Mouse (Mus musculus) adrenal gland, postnatal 36 days (tissue): ENCODE results near the gene Mei1. TPM values are rescaled to one million over a fixed set of nuclear protein-coding genes. Genes with fewer than 3 reads are reported as not detected.

ENCODE experiments used
- DNase-seq, 2 experiments: peaks; one replicate each; pipeline ENCODE4 v3.0.0; 2021; ENCODE audit warnings: mixed read lengths in 1 of 2
- total RNA-seq, 2 experiments: library from RNA; stranded (reverse); gene quantifications; 2 replicates each; pipeline ENCODE4 v1.2.3; 2021

Gene Mei1
- total RNA-seq, 2 experiments from 2014 or later, result 0.76 to 3.7 TPM

- DNase-seq, result peak in 1 of 2 experiments; percentile 42
Observed at GRCm38 (mm10) chr15:82175091-82175490, 105.3 kb downstream of the Mei1 start.

Other genes starting within 250 kb of the Mei1 start
- gene Tob2, start 211.2 kb upstream of the Mei1 start, total RNA-seq, result 100 to 1,000 TPM; 103 to 125 TPM
- gene Phf5a, start 198.1 kb upstream of the Mei1 start, total RNA-seq, result 10 to 100 TPM; 57.8 to 59.2 TPM
- gene Aco2, start 197.7 kb upstream of the Mei1 start, total RNA-seq, result 100 to 1,000 TPM; 823 to 866 TPM
- gene Polr3h, start 143.8 kb upstream of the Mei1 start, total RNA-seq, result 10 to 100 TPM; 23.5 to 24.9 TPM
- 10 to 100 TPM; 12.4 to 16.0 TPM for gene Csdc2, start 133.2 kb upstream of the Mei1 start, total RNA-seq
- 10 to 100 TPM; 51.1 to 90.8 TPM for gene Pmm1, start 109.1 kb upstream of the Mei1 start, total RNA-seq
- gene 1700029P11Rik, start 89.5 kb upstream of the Mei1 start, total RNA-seq, result not detected
- gene Xrcc6, start 82.2 kb upstream of the Mei1 start, total RNA-seq, result 10 to 100 TPM; 55.2 to 81.1 TPM
- gene Desi1, start 36.1 kb upstream of the Mei1 start, total RNA-seq, result 100 to 1,000 TPM in 1 of 2 experiments, 10 to 100 TPM in 1; 54.2 to 105 TPM
- 10 to 100 TPM; 88.7 to 94.1 TPM for gene Snu13, start 22.4 kb upstream of the Mei1 start, total RNA-seq
- not detected for gene 4930407I10Rik, start 10.8 kb upstream of the Mei1 start, total RNA-seq
- gene Ccdc134, start 57.9 kb downstream of the Mei1 start, total RNA-seq, result 10 to 100 TPM in 1 of 2 experiments, 1 to 10 TPM in 1; 6.7 to 11.3 TPM
- gene Srebf2, start 77.2 kb downstream of the Mei1 start, total RNA-seq, result 100 to 1,000 TPM in 1 of 2 experiments, 10 to 100 TPM in 1; 80.3 to 113 TPM
- gene Shisa8, start 142.8 kb downstream of the Mei1 start, total RNA-seq, result under 1 TPM; 0.46 to 0.73 TPM
- under 1 TPM in 1 of 2 experiments, not detected in 1; 0.20 TPM for gene Tnfrsf13c, start 154.4 kb downstream of the Mei1 start, total RNA-seq
- gene Cenpm, start 174.8 kb downstream of the Mei1 start, total RNA-seq, result 1 to 10 TPM; 2.9 to 4.3 TPM
- gene 1500009C09Rik, start 182.4 kb downstream of the Mei1 start, total RNA-seq, result 1 to 10 TPM in 1 of 2 experiments, under 1 TPM in 1; 0.23 to 1.2 TPM
- gene Sept3, start 204.9 kb downstream of the Mei1 start, total RNA-seq, result 1 to 10 TPM; 2.6 to 4.3 TPM
- gene Wbp2nl, start 229.0 kb downstream of the Mei1 start, total RNA-seq, result not detected